Mouse (Mus musculus) hindbrain, embryonic 11.5 days (tissue): ENCODE measurements around the gene Hist1h1b. TPM values are rescaled to one million over a fixed set of nuclear protein-coding genes. Genes with fewer than 3 reads are reported as not detected.
A peak's percentile ranks its signal among the peaks of the same experiment; 100 is the strongest.
"Not testable (repeated sequence)": the region's sequence is repeated elsewhere in the genome, so short reads cannot be mapped to it uniquely, and the experiment has no call there.

Experiments
- ATAC-seq: fragments of 200-750 bp; cut with Nextera tagmentation; 2 replicates; pipeline ENCODE4 v1.8.0; 2017; ENCODE audit warnings: mild to moderate bottlenecking, moderate TSS enrichment, moderate library complexity; ENCODE audit not compliant: low FRiP score
- DNase-seq: peaks from one replicate; pipeline ENCODE4 v3.0.0-alpha.2; 2015; ENCODE audit warnings: low spot score
- H3K27ac ChIP-seq: fragments of 300-500 bp; sonication (generic); 2 replicates; pipeline ENCODE4 v1.5.1; 2014; ENCODE audit warnings: mild to moderate bottlenecking, low read depth, low read length
- H3K27me3 ChIP-seq: fragments of 300-500 bp; sonication (generic); 2 replicates; pipeline ENCODE4 v1.6.1; 2014; ENCODE audit warnings: mild to moderate bottlenecking, low read length, moderate library complexity, mixed read lengths; ENCODE audit not compliant: control insufficient read depth, insufficient read depth
- H3K36me3 ChIP-seq: fragments of 300-500 bp; sonication (generic); 2 replicates; pipeline ENCODE4 v1.6.1; 2014; ENCODE audit warnings: mild to moderate bottlenecking, low read length, moderate library complexity, mixed read lengths; ENCODE audit not compliant: control insufficient read depth, insufficient read depth
- H3K4me1 ChIP-seq: fragments of 300-500 bp; sonication (generic); replicated peaks from 2 replicates; pipeline ENCODE4 v1.6.1; 2014; ENCODE audit warnings: low read length, mixed read lengths; ENCODE audit not compliant: control insufficient read depth, insufficient read depth
- H3K4me2 ChIP-seq: fragments of 300-500 bp; sonication (generic); replicated peaks from 2 replicates; pipeline ENCODE4 v1.6.1; 2014; ENCODE audit warnings: mild to moderate bottlenecking, low read depth, low read length
- H3K4me3 ChIP-seq: fragments of 300-500 bp; sonication (generic); 2 replicates; pipeline ENCODE4 v1.5.1; 2014; ENCODE audit warnings: low read depth, low read length
- H3K9ac ChIP-seq: fragments of 300-500 bp; sonication (generic); 2 replicates; pipeline ENCODE4 v1.6.1; 2014; ENCODE audit warnings: low read depth, low read length
- H3K9me3 ChIP-seq: fragments of 300-500 bp; sonication (generic); 2 replicates; pipeline ENCODE4 v1.6.1; 2016; ENCODE audit warnings: low read length; ENCODE audit not compliant: control insufficient read depth
- WGBS: fragments of 180-500 bp; shearing (Covaris S2); extraction: QIAGEN DNeasy Blood & Tissue Kit; methylation state at CpG from one replicate; pipeline ENCODE4 v1.1.7; 2014; 5-methylcytosine and 5-hydroxymethylcytosine counted together
- polyA plus RNA-seq: library from polyadenylated mRNA; unstranded; fragments of >200 nt; fragmentation: Nextera tagmentation; extraction: Ambion mirVana; gene quantifications from 2 replicates; pipeline ENCODE4 v1.2.1, GENCODE M21; 2014

The Hist1h1b gene
- polyA plus RNA-seq, 1 experiment from 2014 or later = 19.1 TPM

- peak within 1 kb of the TSS; percentile 98 for H3K27ac ChIP-seq
- not testable (repeated sequence) for H3K4me1 ChIP-seq, H3K9me3 ChIP-seq, H3K27me3 ChIP-seq, H3K36me3 ChIP-seq
- peak within 1 kb of the TSS; percentile 58 for H3K4me2 ChIP-seq
- ATAC-seq = peak; percentile 92
- WGBS = under 1% methylated on average over 42 of the region's 56 CpGs
- DNase-seq = peak; percentile 97
- peak within 1 kb of the TSS; percentile 49 for H3K4me3 ChIP-seq
- H3K9ac ChIP-seq = peak within 1 kb of the TSS; percentile 80
Observed at GRCm38 (mm10) chr13:21734906-21735767, 45.3 kb downstream of the Hist1h1b start, which contains the start of gene Hist1h4j. Gene Hist1h4j, plus strand, starts transcription at chr13:21735064.

GRCm38 (mm10) chr13:21734010-21734905 is 46.2 kb downstream of the Hist1h1b start:
- H3K4me3 ChIP-seq = peak overlapping the region; percentile 49

GRCm38 (mm10) chr13:21733466-21733865 is 47.0 kb downstream of the Hist1h1b start:
- no peak overlapping the region for H3K4me2 ChIP-seq
- no peaks in the 10 kb centered on the region for H3K27me3 ChIP-seq
- 0 out of 2 replicates have a peak overlapping the region, but pooled peaks have one; percentile 19 for H3K9ac ChIP-seq
- DNase-seq (peak; percentile 60), ATAC-seq (0 out of 2 replicates have a peak, but pooled peaks have one; percentile 17)
- no peaks in the 10 kb centered on the region for H3K4me1 ChIP-seq
- peak overlapping the region; percentile 98 for H3K27ac ChIP-seq
- no peaks in the 10 kb centered on the region for H3K9me3 ChIP-seq
- no peaks in the 10 kb centered on the region for H3K36me3 ChIP-seq
- WGBS = 59% methylated on average over 5 of the region's 5 CpGs
- no peak overlapping the region for H3K4me3 ChIP-seq

More at GRCm38 (mm10) chr13:21734010-21734905, 46.2 kb downstream of the Hist1h1b start:
- Histone ChIP-seq H3K27ac (peak overlapping the region; percentile 98), H3K36me3 (no peaks in the 10 kb centered on the region), H3K4me1 (no peaks in the 10 kb centered on the region), H3K9me3 (no peaks in the 10 kb centered on the region), H3K9ac (peak overlapping the region; percentile 80), H3K4me2 (peak overlapping the region; percentile 58), H3K27me3 (no peaks in the 10 kb centered on the region)
- DNase-seq = peak; percentile 92
- peak; percentile 83 for ATAC-seq
- under 1% methylated on average over 21 of the region's 21 CpGs for WGBS

Other genes starting within 250 kb of the Hist1h1b start
- gene Zkscan8, start 249.5 kb downstream of the Hist1h1b start, polyA plus RNA-seq = 9.8 and 11.0 TPM in 2 replicates
- gene Olfr1366, start 237.8 kb downstream of the Hist1h1b start, polyA plus RNA-seq = 0.05 and 0.25 TPM in 2 replicates
- gene Olfr1535, start 220.7 kb downstream of the Hist1h1b start, polyA plus RNA-seq = 0.17 TPM in 1 of 2 replicates, not detected in the other
- gene Olfr1364, start 198.9 kb downstream of the Hist1h1b start, polyA plus RNA-seq = not detected in 2 replicates
- gene Olfr1362, start 166.6 kb downstream of the Hist1h1b start, polyA plus RNA-seq = not detected in 2 replicates
- gene Olfr11, start 138.1 kb downstream of the Hist1h1b start, polyA plus RNA-seq = not detected in 2 replicates
- not detected in 2 replicates for gene Olfr1361, start 117.2 kb downstream of the Hist1h1b start, polyA plus RNA-seq
- not detected in 2 replicates for gene Olfr1360, start 103.2 kb downstream of the Hist1h1b start, polyA plus RNA-seq
- gene Olfr1359, start 82.5 kb downstream of the Hist1h1b start, polyA plus RNA-seq = not detected in 2 replicates
- 2.1 and 3.0 TPM in 2 replicates for gene Hist1h2bl, start 64.5 kb downstream of the Hist1h1b start, polyA plus RNA-seq
- 17.3 and 25.6 TPM in 2 replicates for gene Hist1h2ai, start 64.2 kb downstream of the Hist1h1b start, polyA plus RNA-seq
- gene Hist1h3h, start 63.0 kb downstream of the Hist1h1b start, polyA plus RNA-seq = 12.7 and 20.0 TPM in 2 replicates
- 4.2 and 4.3 TPM in 2 replicates for gene Hist1h2bm, start 58.6 kb downstream of the Hist1h1b start, polyA plus RNA-seq
- 0.94 and 1.4 TPM in 2 replicates for gene Hist1h4j, start 45.6 kb downstream of the Hist1h1b start, polyA plus RNA-seq
- gene Hist1h4k, start 30.1 kb downstream of the Hist1h1b start, polyA plus RNA-seq = 2.4 and 8.0 TPM in 2 replicates
- 4.9 and 6.5 TPM in 2 replicates for gene Hist1h2ak, start 26.8 kb downstream of the Hist1h1b start, polyA plus RNA-seq
- gene Hist1h2bn, start 26.5 kb downstream of the Hist1h1b start, polyA plus RNA-seq = 0.67 and 2.2 TPM in 2 replicates
- 232 and 252 TPM in 2 replicates for gene Hist1h3i, start 2.7 kb upstream of the Hist1h1b start, polyA plus RNA-seq
- 1.4 and 8.5 TPM in 2 replicates for gene Hist1h2an, start 6.6 kb upstream of the Hist1h1b start, polyA plus RNA-seq
- 2.2 and 2.9 TPM in 2 replicates for gene Hist1h2bp, start 6.8 kb upstream of the Hist1h1b start, polyA plus RNA-seq
- gene Hist1h2bq, start 29.6 kb upstream of the Hist1h1b start, polyA plus RNA-seq = 17.8 and 18.7 TPM in 2 replicates
- gene Hist1h2ao, start 29.8 kb upstream of the Hist1h1b start, polyA plus RNA-seq = 2.1 TPM in 1 of 2 replicates, not detected in the other
- not detected in 2 replicates for gene Hist1h4m, start 31.1 kb upstream of the Hist1h1b start, polyA plus RNA-seq
- gene Hist1h4n, start 51.6 kb upstream of the Hist1h1b start, polyA plus RNA-seq = 13.4 and 14.6 TPM in 2 replicates
- 4,676 and 4,856 TPM in 2 replicates for gene Hist1h2ap, start 52.9 kb upstream of the Hist1h1b start, polyA plus RNA-seq
- gene Hist1h2br, start 53.1 kb upstream of the Hist1h1b start, polyA plus RNA-seq = 18.1 and 18.6 TPM in 2 replicates
- gene Zfp184, start 164.5 kb upstream of the Hist1h1b start, polyA plus RNA-seq = 25.7 and 27.8 TPM in 2 replicates
- 0.11 TPM in 2 replicates for gene Pom121l2, start 200.6 kb upstream of the Hist1h1b start, polyA plus RNA-seq
- 0.51 TPM in 1 of 2 replicates, not detected in the other for gene Prss16, start 229.1 kb upstream of the Hist1h1b start, polyA plus RNA-seq